Mouse (Mus musculus): ENCODE data around the gene Mtr. TPM values are rescaled to one million over a fixed set of nuclear protein-coding genes. Genes with fewer than 3 reads are reported as not detected.

Mtr gene
- polyA plus RNA-seq (2015; fragmentation: Nextera tagmentation; extraction: Ambion mirVana), result 15.7 and 17.6 TPM in 2 replicates

GRCm38 (mm10) chr13:12257391-12258380, at the start of gene Mtr:
Mtr (minus strand) TSS chr13:12258113.
- DNase-seq (ENCODE audit: low spot score), result peak; percentile 95

GRCm38 (mm10) chr13:12307286-12307685, 49.4 kb upstream of the Mtr start:
- DNase-seq (ENCODE audit: low spot score), result no peak

GRCm38 (mm10) chr13:12305540-12305939, 47.6 kb upstream of the Mtr start:
- DNase-seq (ENCODE audit: low spot score), result no peak

GRCm38 (mm10) chr13:12304991-12305390, 47.1 kb upstream of the Mtr start:
- DNase-seq (ENCODE audit: low spot score), result no peak

- no peak for DNase-seq (ENCODE audit: low spot score)
These were observed 39.9 kb upstream of the Mtr start for GRCm38 (mm10) chr13:12297777-12298176.

GRCm38 (mm10) chr13:12296701-12297100, 38.8 kb upstream of the Mtr start:
- DNase-seq (ENCODE audit: low spot score), result peak; percentile 51

GRCm38 (mm10) chr13:12293810-12294209, 35.9 kb upstream of the Mtr start:
- no peak for DNase-seq (ENCODE audit: low spot score)

DNA sequence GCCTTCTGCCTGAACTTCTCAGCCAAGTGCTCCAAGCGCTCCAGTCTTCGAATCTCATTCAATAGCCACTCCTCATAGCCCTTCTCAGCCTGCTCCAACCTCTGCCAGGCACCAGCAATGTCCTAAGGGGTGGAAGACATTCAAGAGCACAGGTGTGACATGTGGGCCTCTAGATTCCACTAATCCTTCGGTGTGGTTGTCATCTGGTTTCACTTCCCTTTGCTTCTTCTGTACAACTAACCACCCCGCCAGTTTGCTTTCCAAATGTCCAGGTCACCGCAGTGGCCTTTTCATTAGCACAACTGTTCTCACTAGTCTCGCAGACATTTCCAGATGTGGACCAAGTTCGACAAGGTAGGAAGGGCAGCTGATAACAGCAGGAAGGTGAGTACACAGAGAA, 32.8 kb upstream of the Mtr start:
- no peak for DNase-seq (ENCODE audit: low spot score)

DNA sequence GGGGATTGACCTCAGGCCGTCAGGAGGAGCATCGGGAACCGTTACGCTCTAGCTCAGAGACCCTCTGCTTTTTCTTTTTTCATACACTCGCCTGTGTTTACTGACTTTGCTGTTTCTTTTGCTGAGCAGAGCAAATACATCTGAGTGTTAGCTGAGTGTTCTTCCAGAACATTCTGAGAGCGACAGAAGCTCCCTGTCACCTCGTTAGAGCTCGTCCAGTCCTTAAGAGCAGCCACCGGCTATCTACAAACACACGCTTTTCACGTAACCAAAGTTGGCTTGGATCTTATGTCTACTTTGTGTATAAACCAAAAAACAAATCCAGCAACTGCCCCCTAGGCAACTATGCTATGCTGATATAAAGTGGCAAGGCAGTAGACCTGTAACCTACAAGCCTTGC, 26.6 kb upstream of the Mtr start:
- no peak for DNase-seq (ENCODE audit: low spot score)

DNA sequence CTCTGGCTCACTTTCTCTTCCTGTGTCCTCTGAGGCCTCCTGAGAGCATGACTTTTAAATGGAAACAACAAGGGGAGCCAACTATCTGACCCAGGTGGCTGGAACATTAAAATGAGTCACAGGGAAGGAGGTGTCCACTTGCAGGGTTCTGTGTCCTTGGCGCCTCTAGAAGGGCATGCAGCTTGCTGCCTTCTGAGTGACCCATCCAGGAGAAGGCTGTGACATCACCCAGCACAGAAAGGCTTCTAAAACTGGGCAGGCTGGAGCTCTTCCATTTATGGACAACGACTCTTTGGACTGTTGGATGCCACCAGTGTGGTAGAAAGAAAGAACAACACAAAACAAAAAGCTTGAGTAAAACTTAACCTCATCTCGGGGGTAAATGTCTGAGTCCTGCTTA, 25.9 kb upstream of the Mtr start:
- no peak for DNase-seq (ENCODE audit: low spot score)

DNA sequence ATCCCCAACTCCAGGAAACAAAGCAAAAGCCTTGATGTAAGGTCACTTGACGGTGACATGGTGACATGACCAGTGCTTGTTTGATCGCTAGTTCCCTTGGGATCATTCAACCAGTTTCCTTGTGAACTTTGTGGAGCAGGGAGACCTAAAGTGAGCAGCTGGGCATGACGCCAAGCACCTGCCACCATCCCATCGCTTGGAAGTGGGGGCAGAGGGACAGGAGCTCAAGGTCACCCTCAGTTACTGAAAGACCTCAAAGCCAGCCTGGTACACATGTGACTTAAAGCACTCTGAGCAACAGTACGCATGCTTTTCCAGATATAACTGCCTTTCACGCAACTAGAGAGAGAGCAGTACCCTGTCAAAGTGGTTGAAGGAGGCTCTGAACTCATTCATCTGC, 16.8 kb upstream of the Mtr start:
- DNase-seq (ENCODE audit: low spot score), result no peak

- no peak for DNase-seq (ENCODE audit: low spot score)
These were observed 16.3 kb upstream of the Mtr start for GRCm38 (mm10) chr13:12274220-12274619.

- DNase-seq (ENCODE audit: low spot score), result peak; percentile 61
These were observed 15.0 kb upstream of the Mtr start for GRCm38 (mm10) chr13:12272953-12273352.

DNA sequence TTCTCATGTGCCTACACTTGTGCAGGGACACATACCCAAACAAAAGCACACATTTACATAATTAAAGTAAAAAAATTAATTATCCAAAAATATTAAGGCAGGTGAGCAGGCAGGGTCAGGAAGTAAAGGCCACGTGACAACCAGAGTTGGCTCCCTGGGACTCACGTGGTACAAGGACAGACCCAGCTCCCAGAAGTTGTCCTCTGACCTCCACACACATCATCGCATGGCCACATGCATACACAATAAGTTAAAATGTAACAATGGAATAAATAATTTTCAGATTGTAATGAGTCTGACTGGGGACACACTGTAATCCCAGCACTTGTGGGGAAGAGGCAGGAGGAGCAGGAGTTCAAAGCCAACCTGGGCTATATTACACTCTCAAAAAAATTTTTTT, 10.1 kb upstream of the Mtr start:
- DNase-seq (ENCODE audit: low spot score), result no peak

DNA sequence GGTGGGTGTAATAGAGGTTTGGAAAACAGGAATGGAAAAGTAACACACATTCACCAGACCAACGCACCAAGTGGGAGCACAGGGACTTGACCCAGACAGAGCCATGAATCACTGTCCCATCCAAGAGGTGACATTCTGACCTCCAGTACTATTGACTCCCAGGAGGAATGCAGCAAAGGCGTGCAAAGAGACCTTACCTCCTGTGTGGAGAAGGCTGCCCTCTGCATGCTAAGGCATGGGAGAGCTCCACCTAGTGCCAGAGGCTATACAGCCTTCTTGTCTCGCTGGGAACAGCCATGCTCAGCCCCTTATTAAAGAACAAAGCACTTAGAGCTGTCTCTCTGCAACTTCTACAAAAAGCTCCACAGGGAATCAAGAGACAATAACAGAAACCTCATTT, 9.2 kb upstream of the Mtr start:
- DNase-seq (ENCODE audit: low spot score), result no peak

DNA sequence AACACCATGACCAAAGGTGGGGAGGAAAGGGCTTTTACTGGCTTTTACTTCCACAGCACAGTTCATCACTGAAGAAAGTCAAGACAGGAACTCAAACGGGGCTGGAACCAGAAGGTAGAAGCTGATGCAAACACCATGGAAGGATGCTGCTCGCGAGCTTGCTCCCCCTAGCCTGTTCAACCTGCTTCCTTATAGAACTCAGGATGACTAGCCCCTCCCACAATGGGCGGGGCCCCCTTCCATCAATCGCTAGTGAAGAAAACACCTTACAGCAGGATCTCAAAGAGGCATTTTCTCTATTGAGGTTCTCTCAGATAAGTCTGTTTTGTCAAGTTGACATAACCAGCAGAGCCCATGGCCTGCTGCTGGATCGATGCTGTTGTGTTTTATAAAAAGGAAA, 6.1 kb upstream of the Mtr start:
- no peak for DNase-seq (ENCODE audit: low spot score)

- DNase-seq (ENCODE audit: low spot score), result no peak
These were observed 3.6 kb upstream of the Mtr start for GRCm38 (mm10) chr13:12261505-12261904.

DNA sequence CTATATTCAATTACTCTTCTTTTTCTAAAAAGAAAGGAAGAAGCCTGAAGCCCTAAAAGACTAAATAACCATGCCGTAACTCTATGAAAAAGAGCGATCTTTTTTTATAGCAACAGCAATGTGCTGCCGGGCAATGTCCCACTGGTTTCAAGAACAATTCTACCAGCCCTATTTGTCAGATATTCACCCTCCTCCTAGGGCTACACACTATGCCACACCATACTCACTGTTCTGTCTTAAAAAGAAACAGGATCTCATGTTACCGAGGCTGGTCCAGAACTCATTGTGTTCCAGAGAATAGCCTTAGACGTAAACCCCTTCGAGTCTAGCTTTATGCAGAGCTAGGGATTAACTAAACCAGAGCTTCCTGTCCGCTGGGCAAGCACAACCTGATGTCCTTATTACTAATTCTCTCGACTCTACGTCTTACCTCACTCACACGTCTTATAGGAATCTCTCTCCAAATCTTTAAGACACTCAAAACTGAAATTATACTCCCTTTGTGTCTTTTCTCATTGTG, 982 bp downstream of the Mtr start:
- DNase-seq (ENCODE audit: low spot score), result no peak

GRCm38 (mm10) chr13:12255911-12256705, 1.8 kb downstream of the Mtr start:
- no peak for DNase-seq (ENCODE audit: low spot score)

GRCm38 (mm10) chr13:12250496-12250895, 7.4 kb downstream of the Mtr start:
- no peak for DNase-seq (ENCODE audit: low spot score)

DNA sequence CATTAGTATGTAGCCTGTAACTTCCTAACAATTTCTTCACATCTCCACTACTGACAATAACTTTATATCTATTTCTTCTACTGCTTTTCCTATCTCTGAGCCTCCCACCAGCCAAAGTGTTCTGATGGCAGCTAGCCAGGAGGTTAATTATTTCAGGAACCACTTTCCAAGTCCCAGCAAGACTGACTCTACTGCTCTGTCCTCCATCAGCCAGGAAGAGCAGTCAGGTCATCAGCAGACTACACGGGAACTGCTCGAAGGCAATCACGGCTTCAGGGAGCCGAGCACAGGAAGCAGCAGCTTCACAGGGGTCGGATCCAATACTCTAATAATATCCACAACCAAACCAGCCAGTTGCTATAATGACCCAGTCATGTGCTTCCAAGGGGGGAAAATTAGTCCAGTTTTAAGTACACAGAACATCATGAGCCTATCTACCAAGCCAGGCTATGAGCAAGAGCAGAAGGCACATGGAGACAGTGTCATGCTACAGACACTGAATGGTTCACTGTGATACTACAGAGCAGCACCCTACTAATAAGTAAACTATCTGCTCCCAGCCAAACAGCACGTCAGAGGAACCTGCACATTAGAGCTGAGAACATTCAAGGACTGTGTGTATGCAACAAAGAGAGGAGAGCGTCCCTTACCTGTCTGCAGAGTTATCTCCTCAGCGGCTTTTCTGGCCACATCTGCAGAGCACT, 8.6 kb downstream of the Mtr start:
- DNase-seq (ENCODE audit: low spot score), result no peak

Data from thymus, postnatal 0 days (tissue).